Mouse (Mus musculus): ENCODE data around the gene Dab2. TPM values are rescaled to one million over a fixed set of nuclear protein-coding genes. Genes with fewer than 3 reads are reported as not detected.

Dab2 gene
- polyA plus RNA-seq, 1 experiment from 2014 or later, result 20.5 TPM

DNA sequence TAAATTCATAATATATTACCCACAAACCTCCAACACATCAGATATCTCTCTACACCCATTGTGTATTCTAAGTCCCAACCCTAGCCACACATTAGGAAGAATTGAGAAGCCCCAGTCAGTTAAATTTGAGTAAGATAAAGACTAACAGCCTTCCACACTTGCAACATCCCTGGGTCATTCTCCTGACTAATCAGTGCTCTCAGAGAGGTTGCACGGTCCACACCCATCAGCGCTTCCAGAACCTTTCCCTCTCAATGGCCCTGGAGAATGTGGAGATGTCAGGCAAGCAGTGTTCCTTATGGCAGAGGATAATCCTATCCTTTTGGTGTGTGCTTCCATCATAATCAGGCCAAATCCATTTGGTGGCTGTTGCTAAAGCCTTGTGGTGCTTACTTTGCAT is 144.9 kb downstream of the Dab2 start:
- 88% methylated on average over 2 of the region's 2 CpGs for WGBS
- Histone ChIP-seq H3K9ac (replicated peaks) (no peak overlapping the region), H3K4me2 (replicated peaks) (no peak overlapping the region), H3K4me3 (replicated peaks) (no peak overlapping the region), H3K27me3 (no peaks in the 10 kb centered on the region), H3K9me3 (no peaks in the 10 kb centered on the region), H3K27ac (no peak overlapping the region), H3K4me1 (replicated peaks) (peaks cover 12% of the 10 kb centered on the region), H3K36me3 (no peaks in the 10 kb centered on the region)
- ATAC-seq, result no peak

- no peak for ATAC-seq
- H3K27me3 ChIP-seq, result no peaks in the 10 kb centered on the region
- H3K4me2 ChIP-seq (replicated peaks), result no peak within 1 kb of the TSS
- no peak within 1 kb of the TSS for H3K27ac ChIP-seq
- H3K36me3 ChIP-seq, result no peaks in the 10 kb centered on the region
- WGBS, result 83% methylated on average over 2 of the region's 2 CpGs
- no peaks in the 10 kb centered on the region for H3K9me3 ChIP-seq
- H3K9ac ChIP-seq (replicated peaks), result no peak within 1 kb of the TSS
- no peak within 1 kb of the TSS for H3K4me3 ChIP-seq (replicated peaks)
- peaks cover 12% of the 10 kb centered on the region for H3K4me1 ChIP-seq (replicated peaks)
Observed at GRCm38 (mm10) chr15:6445135-6445534, 145.5 kb downstream of the Dab2 start, which contains the start of gene C9. Gene C9, plus strand, starts transcription at chr15:6445327.

DNA sequence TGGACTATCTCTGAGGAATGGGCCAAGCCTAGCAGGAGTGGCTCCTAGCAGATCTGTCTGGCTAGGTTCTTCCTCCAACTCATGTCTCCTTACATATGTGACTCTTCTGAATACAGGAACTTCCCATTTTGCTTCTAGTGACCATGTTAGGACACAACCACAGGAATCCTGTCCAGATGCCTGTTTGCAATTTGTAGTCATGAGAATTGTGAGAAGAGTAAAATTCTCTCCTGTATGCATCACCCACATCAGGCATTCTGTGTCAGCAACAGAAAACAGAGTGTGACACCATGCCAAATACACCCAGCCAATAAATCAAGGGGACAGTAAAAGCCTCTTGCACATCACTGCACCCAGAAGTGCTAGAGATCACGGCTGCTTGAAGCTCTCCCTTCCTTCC is 146.6 kb downstream of the Dab2 start:
- Histone ChIP-seq H3K9me3 (no peaks in the 10 kb centered on the region), H3K4me3 (replicated peaks) (no peak overlapping the region), H3K36me3 (no peaks in the 10 kb centered on the region), H3K9ac (replicated peaks) (no peak overlapping the region), H3K4me2 (replicated peaks) (no peak overlapping the region), H3K27ac (no peak overlapping the region), H3K4me1 (replicated peaks) (peaks cover 12% of the 10 kb centered on the region), H3K27me3 (no peaks in the 10 kb centered on the region)
- ATAC-seq, result no peak
- 88% methylated on average over 1 of the region's 1 CpGs for WGBS

DNA sequence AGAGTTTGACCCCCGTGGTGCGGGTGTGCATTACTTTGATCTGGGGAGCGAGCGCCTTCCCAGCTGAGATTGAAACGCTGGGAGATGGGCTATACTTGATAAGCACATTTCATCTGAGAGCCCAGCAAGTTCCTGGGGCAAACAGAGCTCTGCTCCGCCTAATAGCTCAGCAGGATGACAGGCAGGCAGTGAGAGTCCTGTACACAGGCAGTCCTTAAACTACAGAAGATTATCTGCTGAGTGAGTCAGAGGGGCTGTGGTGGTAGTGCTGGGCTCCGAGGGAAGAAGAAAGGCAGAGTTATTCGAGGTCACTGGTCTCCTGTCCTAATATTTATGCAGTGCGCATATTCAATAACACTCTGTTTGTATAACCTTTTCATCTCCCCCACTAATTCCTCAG is 149.3 kb downstream of the Dab2 start:
- peak; percentile 92 for ATAC-seq
- Histone ChIP-seq H3K27me3 (no peaks in the 10 kb centered on the region), H3K9ac (replicated peaks) (no peak overlapping the region), H3K4me1 (replicated peaks) (peaks cover 12% of the 10 kb centered on the region), H3K4me3 (replicated peaks) (no peak overlapping the region), H3K4me2 (replicated peaks) (peak overlapping the region; percentile 22), H3K9me3 (no peaks in the 10 kb centered on the region), H3K27ac (no peak overlapping the region), H3K36me3 (no peaks in the 10 kb centered on the region)
- 31% methylated on average over 9 of the region's 9 CpGs for WGBS

- Histone ChIP-seq H3K27me3 (no peaks in the 10 kb centered on the region), H3K4me3 (replicated peaks) (no peak overlapping the region), H3K36me3 (no peaks in the 10 kb centered on the region), H3K9me3 (no peaks in the 10 kb centered on the region), H3K9ac (replicated peaks) (no peak overlapping the region), H3K4me1 (replicated peaks) (no peaks in the 10 kb centered on the region), H3K4me2 (replicated peaks) (no peak overlapping the region), H3K27ac (no peak overlapping the region)
- 76% methylated on average over 2 of the region's 2 CpGs for WGBS
- ATAC-seq, result no peak
Observed at GRCm38 (mm10) chr15:6454461-6454860, 154.9 kb downstream of the Dab2 start.

DNA sequence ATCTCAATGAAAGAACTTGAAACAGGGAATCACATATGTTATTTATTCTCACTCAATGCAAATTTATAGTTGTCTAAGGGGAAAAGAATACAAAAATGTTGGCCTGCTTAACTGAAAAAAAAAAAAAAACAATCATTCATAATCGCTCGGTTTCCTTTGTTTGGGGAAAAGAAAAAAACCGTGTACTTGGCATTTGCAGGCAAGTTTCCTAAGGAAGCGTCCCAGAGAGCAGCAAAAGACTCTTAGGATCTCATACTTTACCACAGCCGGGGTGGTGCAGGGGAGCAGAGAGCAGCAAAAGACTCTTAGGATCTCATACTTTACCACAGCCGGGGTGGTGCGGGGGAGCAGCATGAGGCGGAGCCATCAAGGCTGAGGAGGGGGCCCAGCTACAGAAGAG is 161.8 kb downstream of the Dab2 start:
- no peak for ATAC-seq
- no peak overlapping the region for H3K4me3 ChIP-seq (replicated peaks)
- H3K9me3 ChIP-seq, result no peaks in the 10 kb centered on the region
- no peaks in the 10 kb centered on the region for H3K36me3 ChIP-seq
- H3K9ac ChIP-seq (replicated peaks), result no peak overlapping the region
- no peaks in the 10 kb centered on the region for H3K27me3 ChIP-seq
- H3K27ac ChIP-seq, result no peak overlapping the region
- no peaks in the 10 kb centered on the region for H3K4me1 ChIP-seq (replicated peaks)
- 63% methylated on average over 8 of the region's 8 CpGs for WGBS
- no peak overlapping the region for H3K4me2 ChIP-seq (replicated peaks)

- no peaks in the 10 kb centered on the region for H3K27me3 ChIP-seq
- H3K9ac ChIP-seq (replicated peaks), result no peak overlapping the region
- no peaks in the 10 kb centered on the region for H3K4me1 ChIP-seq (replicated peaks)
- H3K36me3 ChIP-seq, result no peaks in the 10 kb centered on the region
- H3K27ac ChIP-seq, result no peak overlapping the region
- ATAC-seq, result no peak
- H3K4me2 ChIP-seq (replicated peaks), result no peak overlapping the region
- no peaks in the 10 kb centered on the region for H3K9me3 ChIP-seq
- no peak overlapping the region for H3K4me3 ChIP-seq (replicated peaks)
- 91% methylated on average over 3 of the region's 3 CpGs for WGBS
Observed at GRCm38 (mm10) chr15:6463361-6463923, 163.9 kb downstream of the Dab2 start.

DNA sequence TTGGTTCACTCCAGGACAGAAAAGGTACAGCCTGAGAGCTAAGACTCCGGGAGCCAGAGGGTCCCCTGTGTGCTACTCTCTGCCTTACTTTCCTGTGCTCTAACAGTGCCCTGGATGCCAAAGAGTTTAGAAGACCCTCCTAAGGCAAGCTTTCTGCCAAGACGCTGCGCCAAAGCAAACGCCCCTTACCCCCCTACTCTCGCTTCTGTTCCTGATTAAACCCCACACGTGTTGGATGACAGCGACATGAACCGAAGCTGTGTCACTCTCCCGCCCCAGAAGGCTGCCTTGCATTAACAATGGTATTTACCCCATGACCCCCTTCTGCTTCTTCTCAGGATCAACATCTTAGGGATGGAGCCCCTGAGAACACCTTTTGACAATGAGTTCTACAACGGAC is 167.4 kb downstream of the Dab2 start:
- no peaks in the 10 kb centered on the region for H3K4me1 ChIP-seq (replicated peaks)
- H3K9ac ChIP-seq (replicated peaks), result no peak overlapping the region
- no peaks in the 10 kb centered on the region for H3K27me3 ChIP-seq
- H3K9me3 ChIP-seq, result no peaks in the 10 kb centered on the region
- no peak overlapping the region for H3K4me3 ChIP-seq (replicated peaks)
- ATAC-seq, result no peak
- no peak overlapping the region for H3K4me2 ChIP-seq (replicated peaks)
- H3K27ac ChIP-seq, result no peak overlapping the region
- no peaks in the 10 kb centered on the region for H3K36me3 ChIP-seq
- 80% methylated on average over 10 of the region's 10 CpGs for WGBS

GRCm38 (mm10) chr15:6468845-6469244 is 169.3 kb downstream of the Dab2 start:
- Histone ChIP-seq H3K4me3 (replicated peaks) (no peak overlapping the region), H3K9me3 (no peaks in the 10 kb centered on the region), H3K36me3 (no peaks in the 10 kb centered on the region), H3K27me3 (no peaks in the 10 kb centered on the region), H3K9ac (replicated peaks) (no peak overlapping the region), H3K4me2 (replicated peaks) (no peak overlapping the region), H3K27ac (no peak overlapping the region), H3K4me1 (replicated peaks) (no peaks in the 10 kb centered on the region)
- ATAC-seq, result no peak
- WGBS, result 95% methylated on average over 1 of the region's 1 CpGs

DNA sequence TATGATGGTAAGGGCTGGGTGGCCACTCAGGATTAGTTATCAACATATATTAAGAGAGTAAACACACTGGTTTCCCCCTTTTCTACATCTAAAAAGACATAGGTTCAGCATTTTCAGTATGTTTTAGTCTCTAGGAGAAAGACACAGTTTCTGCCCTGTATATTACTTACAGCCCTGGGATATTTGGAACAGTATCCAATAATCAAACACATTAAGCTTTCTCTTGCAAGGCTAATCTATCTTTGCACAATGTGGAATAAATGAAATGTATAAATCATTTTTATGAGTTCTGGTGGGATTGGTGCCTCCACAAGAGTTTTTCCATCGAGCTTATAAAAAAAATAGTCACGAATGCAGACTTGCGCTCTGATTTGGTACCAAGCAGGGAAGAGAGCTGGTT is 169.8 kb downstream of the Dab2 start:
- Histone ChIP-seq H3K27me3 (no peaks in the 10 kb centered on the region), H3K4me3 (replicated peaks) (no peak overlapping the region), H3K36me3 (no peaks in the 10 kb centered on the region), H3K9ac (replicated peaks) (no peak overlapping the region), H3K9me3 (no peaks in the 10 kb centered on the region), H3K4me2 (replicated peaks) (no peak overlapping the region), H3K27ac (no peak overlapping the region), H3K4me1 (replicated peaks) (no peaks in the 10 kb centered on the region)
- 96% methylated on average over 3 of the region's 3 CpGs for WGBS
- ATAC-seq, result no peak

DNA sequence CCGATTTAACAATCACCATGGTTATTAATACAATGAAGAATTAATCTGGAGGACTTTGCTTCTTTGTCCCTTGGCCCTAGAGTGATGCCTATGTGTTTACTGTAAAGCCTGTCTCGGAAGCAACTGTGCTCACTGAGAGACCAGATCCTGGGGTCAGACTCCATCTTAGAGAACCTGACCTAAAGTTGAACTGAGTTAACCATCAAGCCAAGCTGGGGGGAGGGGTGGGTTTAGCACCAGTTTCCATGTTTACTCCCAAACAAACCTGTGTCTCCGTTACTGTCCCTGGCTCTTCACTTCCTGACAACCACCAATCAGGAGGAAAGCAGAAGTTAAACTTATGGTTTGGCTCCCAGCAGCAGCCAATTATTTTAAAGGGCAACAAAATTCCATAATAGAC is 184.0 kb downstream of the Dab2 start:
- Histone ChIP-seq H3K9ac (replicated peaks) (no peak overlapping the region), H3K27ac (no peak overlapping the region), H3K4me1 (replicated peaks) (no peaks in the 10 kb centered on the region), H3K9me3 (no peaks in the 10 kb centered on the region; the same call in 1 of the 2 replicates), H3K27me3 (no peaks in the 10 kb centered on the region), H3K4me3 (replicated peaks) (no peak overlapping the region), H3K36me3 (no peaks in the 10 kb centered on the region), H3K4me2 (replicated peaks) (no peak overlapping the region)
- WGBS, result 77% methylated on average over 3 of the region's 3 CpGs
- no peak for ATAC-seq

Data from midbrain, embryonic 13.5 days (tissue).